Mouse (Mus musculus) megakaryocyte, embryonic 14.5 days (primary cell): ENCODE results near the gene Emc3. TPM values are rescaled to one million over a fixed set of nuclear protein-coding genes. Genes with fewer than 3 reads are reported as not detected.

Experiments used
- H3K27me3 ChIP-seq: replicated peaks from 2 replicates; pipeline ENCODE3; 2012; ENCODE audit warnings: inconsistent platforms
- H3K36me3 ChIP-seq: replicated peaks from 2 replicates; pipeline ENCODE3; 2012; ENCODE audit warnings: low read length, inconsistent platforms, mixed read lengths
- H3K4me1 ChIP-seq: 2 replicates; pipeline ENCODE4 v1.6.1; 2012; ENCODE audit warnings: inconsistent platforms
- H3K4me3 ChIP-seq: replicated peaks from 2 replicates; pipeline ENCODE3; 2012; ENCODE audit warnings: moderate library complexity, mild to moderate bottlenecking, inconsistent platforms
- H3K9me3 ChIP-seq: 2 replicates; pipeline ENCODE4 v1.6.1; 2012; ENCODE audit warnings: inconsistent platforms
- FLI1 ChIP-seq: IDR thresholded peaks from 2 replicates; pipeline ENCODE4 v1.6.1; 2012; ENCODE audit warnings: low read length, inconsistent platforms, mixed read lengths
- GATA1 ChIP-seq: IDR thresholded peaks from 3 replicates; pipeline ENCODE4 v1.6.1; 2012; ENCODE audit warnings: mixed read lengths, low read length, inconsistent platforms, borderline replicate concordance
- polyA plus RNA-seq: library from polyadenylated mRNA; stranded (reverse); fragments of >175 nt; gene quantifications from 2 replicates; pipeline ENCODE4 v1.2.3, GENCODE M21; 2012; ENCODE audit warnings: low replicate concordance; ENCODE audit not compliant: insufficient read depth

Emc3 gene
- polyA plus RNA-seq, 1 experiment = 28.9 TPM

- peaks cover 21% of the 10 kb centered on the region for H3K4me1 ChIP-seq
- no peaks in the 10 kb centered on the region for H3K36me3 ChIP-seq
- peak within 1 kb of the TSS; percentile 64 for H3K4me3 ChIP-seq
- H3K9me3 ChIP-seq = peaks cover 11% of the 10 kb centered on the region
- TF ChIP-seq FLI1 = no peak
- no peak for TF ChIP-seq GATA1
- peaks cover 68% of the 10 kb centered on the region for H3K27me3 ChIP-seq
Measured at GRCm38 (mm10) chr6:113501388-113502084, 29.9 kb downstream of the Emc3 start, which contains the start of gene Prrt3. Gene Prrt3 (minus strand): TSS chr6:113501931.

GRCm38 (mm10) chr6:113499346-113499745 lies 32.1 kb downstream of the Emc3 start:
- Histone ChIP-seq H3K4me3 (no peak overlapping the region), H3K4me1 (peaks cover 36% of the 10 kb centered on the region), H3K36me3 (peaks cover 3% of the 10 kb centered on the region), H3K27me3 (peaks cover 69% of the 10 kb centered on the region), H3K9me3 (peaks cover 11% of the 10 kb centered on the region)
- no peak for TF ChIP-seq FLI1
- TF ChIP-seq GATA1 = no peak

- H3K36me3 ChIP-seq = peaks cover 40% of the 10 kb centered on the region
- H3K4me1 ChIP-seq = peaks cover 50% of the 10 kb centered on the region
- TF ChIP-seq GATA1 (no peak), FLI1 (no peak)
- H3K27me3 ChIP-seq = peaks cover 33% of the 10 kb centered on the region
- no peaks in the 10 kb centered on the region for H3K9me3 ChIP-seq
- H3K4me3 ChIP-seq = peak overlapping the region; percentile 92
Measured at GRCm38 (mm10) chr6:113495071-113495675, 36.3 kb downstream of the Emc3 start.

GRCm38 (mm10) chr6:113494258-113494788 lies 37.1 kb downstream of the Emc3 start:
- Histone ChIP-seq H3K4me3 (peak overlapping the region; percentile 92), H3K27me3 (peaks cover 28% of the 10 kb centered on the region), H3K36me3 (peaks cover 48% of the 10 kb centered on the region), H3K4me1 (peaks cover 44% of the 10 kb centered on the region), H3K9me3 (no peaks in the 10 kb centered on the region)
- no peak for TF ChIP-seq GATA1
- no peak for TF ChIP-seq FLI1

- H3K27me3 ChIP-seq = peaks cover 19% of the 10 kb centered on the region
Measured at GRCm38 (mm10) chr6:113492101-113492864, 39.2 kb downstream of the Emc3 start.

GRCm38 (mm10) chr6:113489410-113489809 lies 42.0 kb downstream of the Emc3 start:
- no peak overlapping the region for H3K4me3 ChIP-seq
- TF ChIP-seq FLI1 (no peak), GATA1 (no peak)

More at GRCm38 (mm10) chr6:113492101-113492864, 39.2 kb downstream of the Emc3 start:
- Histone ChIP-seq H3K4me1 (peaks cover 56% of the 10 kb centered on the region), H3K4me3 (no peak overlapping the region), H3K9me3 (no peaks in the 10 kb centered on the region), H3K36me3 (peaks cover 69% of the 10 kb centered on the region)
- no peak for TF ChIP-seq FLI1
- no peak for TF ChIP-seq GATA1

GRCm38 (mm10) chr6:113487125-113487576 lies 44.3 kb downstream of the Emc3 start:
- no peaks in the 10 kb centered on the region for H3K9me3 ChIP-seq
- H3K4me1 ChIP-seq = peaks cover 61% of the 10 kb centered on the region
- peaks cover 72% of the 10 kb centered on the region for H3K36me3 ChIP-seq
- no peaks in the 10 kb centered on the region for H3K27me3 ChIP-seq
- TF ChIP-seq GATA1 (no peak; the same call in 2 of the 3 replicates), FLI1 (no peak)
- no peak overlapping the region for H3K4me3 ChIP-seq

More at GRCm38 (mm10) chr6:113489410-113489809, 42.0 kb downstream of the Emc3 start:
- Histone ChIP-seq H3K9me3 (no peaks in the 10 kb centered on the region), H3K4me1 (peaks cover 68% of the 10 kb centered on the region), H3K36me3 (peaks cover 89% of the 10 kb centered on the region), H3K27me3 (no peaks in the 10 kb centered on the region)

- TF ChIP-seq GATA1 (no peak), FLI1 (no peak)
- Histone ChIP-seq H3K4me1 (peaks cover 81% of the 10 kb centered on the region), H3K36me3 (peaks cover 38% of the 10 kb centered on the region), H3K9me3 (no peaks in the 10 kb centered on the region), H3K4me3 (peak overlapping the region; percentile 98), H3K27me3 (peaks cover 16% of the 10 kb centered on the region)
Measured at GRCm38 (mm10) chr6:113483729-113484128, 47.7 kb downstream of the Emc3 start.

GRCm38 (mm10) chr6:113483100-113483615 lies 48.3 kb downstream of the Emc3 start, which contains the start of gene Creld1:
Gene Creld1 (plus strand): TSS chr6:113483297.
- Histone ChIP-seq H3K4me3 (peak within 1 kb of the TSS; percentile 98), H3K4me1 (peaks cover 75% of the 10 kb centered on the region), H3K9me3 (no peaks in the 10 kb centered on the region), H3K27me3 (peaks cover 18% of the 10 kb centered on the region), H3K36me3 (peaks cover 33% of the 10 kb centered on the region)
- TF ChIP-seq GATA1 = no peak
- TF ChIP-seq FLI1 = no peak
